Mouse (Mus musculus): ENCODE measurements at regions not wholly inside any gene's neighbourhood (a gene's known extent, or its start where the extent isn't known, plus 50 kb on each side); places are given as distances from the start of the nearest gene placed in this dataset.

- Histone ChIP-seq H3K27ac (ENCODE audit: low read depth, low read length) (no peak overlapping the region), H3K36me3 (ENCODE audit: control insufficient read depth, insufficient read depth, low read length) (no peaks in the 10 kb centered on the region), H3K4me2 (replicated peaks; ENCODE audit: low read depth, low read length) (no peak overlapping the region), H3K27me3 (ENCODE audit: control insufficient read depth, insufficient read depth, low read length) (no peaks in the 10 kb centered on the region), H3K9me3 (ENCODE audit: control insufficient read depth, low read length) (no peaks in the 10 kb centered on the region), H3K4me3 (ENCODE audit: low read depth, low read length) (no peak overlapping the region), H3K9ac (ENCODE audit: low read depth, low read length) (no peak overlapping the region), H3K4me1 (replicated peaks; ENCODE audit: control insufficient read depth, insufficient read depth, low read length) (no peaks in the 10 kb centered on the region)
- no peak for ATAC-seq (ENCODE audit: low FRiP score)
- 87% methylated on average over 9 of the region's 9 CpGs for WGBS
- no peak for DNase-seq (ENCODE audit: low spot score)
These were observed 204.0 kb upstream of the Hs6st1 start for GRCm38 (mm10) chr1:35864246-35864645.

DNA sequence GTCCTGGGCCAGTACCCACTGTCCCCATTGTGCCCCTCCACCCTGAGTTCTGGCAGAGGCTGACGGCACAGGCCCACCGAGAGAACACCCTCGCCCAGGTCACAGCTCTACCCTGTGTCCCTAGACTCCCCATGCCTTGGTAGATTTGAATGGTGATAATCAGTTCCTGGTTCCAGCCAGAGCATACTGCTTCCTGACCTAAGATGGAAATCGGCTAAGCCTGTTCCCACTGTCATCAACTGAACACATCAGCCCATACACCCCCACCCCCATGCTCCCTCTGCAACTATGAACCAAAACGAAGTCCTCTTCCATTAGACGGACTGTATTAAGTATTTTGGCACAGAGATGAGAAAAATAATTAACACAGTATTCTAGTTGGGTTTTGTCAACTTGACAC is 202.9 kb upstream of the Hs6st1 start:
- no peaks in the 10 kb centered on the region for H3K36me3 ChIP-seq (ENCODE audit: control insufficient read depth, insufficient read depth, low read length)
- 91% methylated on average over 6 of the region's 6 CpGs for WGBS

GRCm38 (mm10) chr1:35866643-35867042 is 201.6 kb upstream of the Hs6st1 start:
- H3K4me3 ChIP-seq (ENCODE audit: low read depth, low read length) = no peak overlapping the region
- no peak overlapping the region for H3K4me2 ChIP-seq (replicated peaks; ENCODE audit: low read depth, low read length)
- no peak overlapping the region for H3K9ac ChIP-seq (ENCODE audit: low read depth, low read length)
- no peaks in the 10 kb centered on the region for H3K27me3 ChIP-seq (ENCODE audit: control insufficient read depth, insufficient read depth, low read length)
- no peaks in the 10 kb centered on the region for H3K36me3 ChIP-seq (ENCODE audit: control insufficient read depth, insufficient read depth, low read length)
- ATAC-seq (ENCODE audit: low FRiP score) (no peak), DNase-seq (ENCODE audit: low spot score) (no peak)
- 89% methylated on average over 12 of the region's 12 CpGs for WGBS
- H3K9me3 ChIP-seq (ENCODE audit: control insufficient read depth, low read length) = no peaks in the 10 kb centered on the region
- H3K4me1 ChIP-seq (replicated peaks; ENCODE audit: control insufficient read depth, insufficient read depth, low read length) = no peaks in the 10 kb centered on the region
- no peak overlapping the region for H3K27ac ChIP-seq (ENCODE audit: low read depth, low read length)

More for the DNA sequence above, 202.9 kb upstream of the Hs6st1 start:
- H3K9ac ChIP-seq (ENCODE audit: low read depth, low read length) = no peak overlapping the region
- H3K4me1 ChIP-seq (replicated peaks; ENCODE audit: control insufficient read depth, insufficient read depth, low read length) = no peaks in the 10 kb centered on the region
- no peak overlapping the region for H3K4me3 ChIP-seq (ENCODE audit: low read depth, low read length)
- H3K27me3 ChIP-seq (ENCODE audit: control insufficient read depth, insufficient read depth, low read length) = no peaks in the 10 kb centered on the region
- ATAC-seq (ENCODE audit: low FRiP score) = no peak
- no peak for DNase-seq (ENCODE audit: low spot score)
- no peak overlapping the region for H3K4me2 ChIP-seq (replicated peaks; ENCODE audit: low read depth, low read length)
- H3K9me3 ChIP-seq (ENCODE audit: control insufficient read depth, low read length) = no peaks in the 10 kb centered on the region
- no peak overlapping the region for H3K27ac ChIP-seq (ENCODE audit: low read depth, low read length)

DNA sequence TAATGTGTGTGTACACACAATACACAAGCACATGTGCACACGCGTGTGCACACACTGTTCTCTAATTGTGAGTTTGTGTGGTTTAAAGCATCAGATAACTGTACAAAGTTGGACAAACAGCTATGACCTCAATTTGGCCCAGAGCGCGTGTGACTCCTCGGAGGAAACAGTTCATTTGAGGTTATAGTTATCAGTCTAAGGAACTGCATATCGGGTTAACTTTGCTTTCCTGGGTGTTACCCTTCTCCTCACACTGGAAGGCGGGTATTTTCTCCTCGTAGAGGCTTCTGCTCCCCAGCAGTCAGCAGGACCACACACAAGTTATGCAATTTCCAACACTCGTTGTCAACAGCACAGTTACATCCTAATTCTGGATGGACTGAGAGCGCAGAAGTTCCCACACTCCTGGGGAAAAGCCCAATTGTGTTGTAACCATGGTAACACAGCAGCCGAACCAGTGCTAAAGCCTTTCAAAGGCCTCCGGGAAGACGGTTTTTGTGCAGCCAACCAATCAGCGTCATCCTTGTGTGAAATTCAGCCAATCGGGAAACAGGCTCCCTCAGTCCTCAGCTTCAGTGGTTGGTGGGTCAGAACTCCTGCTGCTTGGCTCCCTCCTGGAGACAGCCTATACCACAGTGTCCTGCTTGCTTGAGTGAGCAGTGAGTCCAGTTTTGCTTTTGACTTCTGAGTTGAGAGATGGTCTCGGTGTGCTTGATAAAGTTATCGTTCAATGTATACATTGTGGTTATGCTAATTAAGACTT is 198.6 kb upstream of the Hs6st1 start:
- Histone ChIP-seq H3K36me3 (ENCODE audit: control insufficient read depth, insufficient read depth, low read length) (no peaks in the 10 kb centered on the region), H3K27ac (ENCODE audit: low read depth, low read length) (0 out of 2 replicates have a peak overlapping the region, but pooled peaks have one; percentile 25), H3K27me3 (ENCODE audit: control insufficient read depth, insufficient read depth, low read length) (no peaks in the 10 kb centered on the region), H3K4me2 (replicated peaks; ENCODE audit: low read depth, low read length) (peak overlapping the region; percentile 22; the same call in 1 of the 2 replicates), H3K9ac (ENCODE audit: low read depth, low read length) (no peak overlapping the region), H3K4me3 (ENCODE audit: low read depth, low read length) (no peak overlapping the region), H3K9me3 (ENCODE audit: control insufficient read depth, low read length) (no peaks in the 10 kb centered on the region), H3K4me1 (replicated peaks; ENCODE audit: control insufficient read depth, insufficient read depth, low read length) (no peaks in the 10 kb centered on the region)
- ATAC-seq (ENCODE audit: low FRiP score) (peak; percentile 99), DNase-seq (ENCODE audit: low spot score) (peak; percentile 87)
- 31% methylated on average over 17 of the region's 17 CpGs for WGBS

- DNase-seq (ENCODE audit: low spot score) (no peak), ATAC-seq (ENCODE audit: low FRiP score) (peak; percentile 52)
- Histone ChIP-seq H3K36me3 (ENCODE audit: control insufficient read depth, insufficient read depth, low read length) (no peaks in the 10 kb centered on the region), H3K4me2 (replicated peaks; ENCODE audit: low read depth, low read length) (no peak overlapping the region), H3K9me3 (ENCODE audit: control insufficient read depth, low read length) (no peaks in the 10 kb centered on the region), H3K4me3 (ENCODE audit: low read depth, low read length) (no peak overlapping the region), H3K4me1 (replicated peaks; ENCODE audit: control insufficient read depth, insufficient read depth, low read length) (no peaks in the 10 kb centered on the region), H3K27me3 (ENCODE audit: control insufficient read depth, insufficient read depth, low read length) (no peaks in the 10 kb centered on the region), H3K27ac (ENCODE audit: low read depth, low read length) (no peak overlapping the region), H3K9ac (ENCODE audit: low read depth, low read length) (no peak overlapping the region)
- 76% methylated on average over 9 of the region's 9 CpGs for WGBS
These were observed 197.9 kb upstream of the Hs6st1 start for GRCm38 (mm10) chr1:35870144-35870827.

- Histone ChIP-seq H3K36me3 (ENCODE audit: control insufficient read depth, insufficient read depth, low read length) (no peaks in the 10 kb centered on the region), H3K9ac (ENCODE audit: low read depth, low read length) (no peak overlapping the region), H3K9me3 (ENCODE audit: control insufficient read depth, low read length) (no peaks in the 10 kb centered on the region), H3K27me3 (ENCODE audit: control insufficient read depth, insufficient read depth, low read length) (no peaks in the 10 kb centered on the region), H3K4me3 (ENCODE audit: low read depth, low read length) (no peak overlapping the region), H3K4me1 (replicated peaks; ENCODE audit: control insufficient read depth, insufficient read depth, low read length) (no peaks in the 10 kb centered on the region), H3K27ac (ENCODE audit: low read depth, low read length) (no peak overlapping the region), H3K4me2 (replicated peaks; ENCODE audit: low read depth, low read length) (no peak overlapping the region)
- ATAC-seq (ENCODE audit: low FRiP score) = no peak
- no peak for DNase-seq (ENCODE audit: low spot score)
- 98% methylated on average over 2 of the region's 2 CpGs for WGBS
These were observed 195.2 kb upstream of the Hs6st1 start for GRCm38 (mm10) chr1:35873038-35873437.

DNA sequence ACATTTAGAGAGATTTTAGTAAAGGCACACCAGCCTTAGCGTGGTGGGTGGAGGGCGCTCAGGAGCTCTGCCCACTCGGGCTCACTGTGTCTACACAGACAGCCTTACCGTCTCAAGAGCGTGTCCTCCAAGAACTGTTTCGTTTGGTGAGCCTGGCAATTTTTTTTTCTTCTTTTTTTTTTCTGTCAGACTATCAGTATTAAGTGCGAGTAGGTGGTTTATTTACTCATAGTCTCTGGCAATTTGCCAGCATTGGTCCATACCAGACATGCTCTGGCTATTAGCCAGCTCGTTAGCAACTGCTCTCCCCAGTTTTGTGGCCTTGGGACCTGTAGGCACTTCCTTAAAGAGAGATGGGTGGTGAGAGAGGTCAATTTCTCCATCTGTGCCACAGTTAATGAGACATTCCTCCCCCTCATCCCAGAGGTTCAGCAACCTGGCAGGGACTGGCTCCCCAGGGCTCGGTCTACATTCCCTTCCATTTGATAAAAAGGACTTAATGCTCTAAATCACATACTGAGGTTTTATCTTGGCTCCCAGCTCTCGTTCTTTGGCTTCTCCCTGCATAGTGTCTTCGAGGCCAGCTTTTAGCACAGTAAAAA is 192.9 kb upstream of the Hs6st1 start:
- DNase-seq (ENCODE audit: low spot score) (no peak), ATAC-seq (ENCODE audit: low FRiP score) (no peak)
- H3K27me3 ChIP-seq (ENCODE audit: control insufficient read depth, insufficient read depth, low read length) = no peaks in the 10 kb centered on the region
- no peak overlapping the region for H3K9ac ChIP-seq (ENCODE audit: low read depth, low read length)
- H3K4me2 ChIP-seq (replicated peaks; ENCODE audit: low read depth, low read length) = no peak overlapping the region
- H3K27ac ChIP-seq (ENCODE audit: low read depth, low read length) = no peak overlapping the region
- no peaks in the 10 kb centered on the region for H3K4me1 ChIP-seq (replicated peaks; ENCODE audit: control insufficient read depth, insufficient read depth, low read length)
- 80% methylated on average over 11 of the region's 11 CpGs for WGBS
- H3K4me3 ChIP-seq (ENCODE audit: low read depth, low read length) = no peak overlapping the region
- H3K9me3 ChIP-seq (ENCODE audit: control insufficient read depth, low read length) = no peaks in the 10 kb centered on the region
- H3K36me3 ChIP-seq (ENCODE audit: control insufficient read depth, insufficient read depth, low read length) = no peaks in the 10 kb centered on the region

- no peak for DNase-seq (ENCODE audit: low spot score)
- Histone ChIP-seq H3K36me3 (ENCODE audit: control insufficient read depth, insufficient read depth, low read length) (no peaks in the 10 kb centered on the region), H3K4me1 (replicated peaks; ENCODE audit: control insufficient read depth, insufficient read depth, low read length) (no peaks in the 10 kb centered on the region), H3K9ac (ENCODE audit: low read depth, low read length) (no peak overlapping the region), H3K4me3 (ENCODE audit: low read depth, low read length) (no peak overlapping the region), H3K27ac (ENCODE audit: low read depth, low read length) (no peak overlapping the region), H3K27me3 (ENCODE audit: control insufficient read depth, insufficient read depth, low read length) (no peaks in the 10 kb centered on the region), H3K4me2 (replicated peaks; ENCODE audit: low read depth, low read length) (no peak overlapping the region), H3K9me3 (ENCODE audit: control insufficient read depth, low read length) (no peaks in the 10 kb centered on the region)
- no peak for ATAC-seq (ENCODE audit: low FRiP score)
- 87% methylated on average over 4 of the region's 4 CpGs for WGBS
These were observed 189.8 kb upstream of the Hs6st1 start for GRCm38 (mm10) chr1:35878426-35878825.
